Mouse (Mus musculus) gastrocnemius, postnatal 4 days (tissue): ENCODE measurements at regions not wholly inside any gene's neighbourhood (a gene's known extent, or its start where the extent isn't known, plus 50 kb on each side); places are given as distances from the start of the nearest gene placed in this dataset.

Experiments used
- DNase-seq, 2 experiments: peaks; one replicate each; pipeline ENCODE4 v3.0.0; 2021 to 2022; ENCODE audit warnings: low spot score in 2 of 2, mixed read lengths in 2 of 2

DNA sequence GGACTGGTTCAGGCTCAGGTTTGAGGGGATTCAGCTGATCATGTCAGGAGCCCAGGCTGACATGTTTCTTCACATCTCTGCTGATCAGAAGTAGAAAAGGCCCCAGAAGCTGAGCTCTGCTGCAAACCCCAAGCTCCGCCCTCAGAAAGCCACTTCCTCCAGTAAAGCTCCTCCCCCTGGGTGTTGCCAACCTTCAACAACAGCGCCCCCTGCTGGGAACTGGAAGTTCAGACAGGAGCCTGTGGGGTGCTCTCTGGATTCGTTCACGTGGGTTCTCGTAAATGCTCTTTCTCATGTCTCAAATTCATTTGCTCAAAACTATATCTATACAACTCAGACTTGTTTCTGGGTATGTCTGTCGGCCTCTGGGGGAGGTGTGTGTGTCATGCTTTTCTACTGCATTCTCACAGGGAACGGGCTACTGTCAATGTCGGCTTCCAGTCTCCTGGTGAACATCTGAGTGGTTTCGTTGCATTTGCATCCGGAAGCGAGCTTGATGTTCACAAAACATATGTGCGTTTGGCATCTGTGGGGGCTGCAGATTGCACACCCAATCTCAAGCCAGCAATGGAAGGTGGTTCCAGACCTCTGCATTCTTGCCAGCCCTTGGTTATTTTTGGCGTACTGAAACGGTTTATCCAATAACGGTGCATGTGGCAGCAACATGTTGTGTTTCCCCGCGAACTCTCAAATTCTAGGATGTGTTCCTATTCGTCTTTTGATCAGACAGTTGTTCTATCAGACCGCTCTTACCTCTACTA lies 174.3 kb downstream of the Cryba4 start:
- DNase-seq, result peak; percentile 32 to 41

DNA sequence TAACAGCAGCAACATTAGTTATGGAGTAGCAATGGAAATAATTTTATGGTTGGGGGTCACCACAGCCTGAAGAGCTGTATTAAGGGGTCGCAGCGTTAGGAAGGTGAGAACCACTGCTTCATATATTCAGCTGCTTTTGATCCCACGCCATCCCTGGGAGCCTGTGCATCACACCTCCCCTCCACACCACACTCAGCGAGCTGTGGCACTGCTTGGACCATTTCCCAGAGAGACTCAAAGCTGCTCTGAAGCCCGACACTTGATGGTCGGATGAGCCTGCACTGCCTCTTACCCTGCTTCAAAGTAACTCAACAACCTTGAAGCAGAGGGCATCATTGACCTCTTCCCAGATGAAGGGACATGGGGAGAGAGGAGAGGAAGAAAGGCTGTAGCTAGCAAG lies 171.3 kb downstream of the Cryba4 start:
- DNase-seq, result no peak

- peak in 1 of 2 experiments; percentile 48 for DNase-seq
Measured at GRCm38 (mm10) chr5:112091867-112092535, 160.3 kb downstream of the Cryba4 start.

DNA sequence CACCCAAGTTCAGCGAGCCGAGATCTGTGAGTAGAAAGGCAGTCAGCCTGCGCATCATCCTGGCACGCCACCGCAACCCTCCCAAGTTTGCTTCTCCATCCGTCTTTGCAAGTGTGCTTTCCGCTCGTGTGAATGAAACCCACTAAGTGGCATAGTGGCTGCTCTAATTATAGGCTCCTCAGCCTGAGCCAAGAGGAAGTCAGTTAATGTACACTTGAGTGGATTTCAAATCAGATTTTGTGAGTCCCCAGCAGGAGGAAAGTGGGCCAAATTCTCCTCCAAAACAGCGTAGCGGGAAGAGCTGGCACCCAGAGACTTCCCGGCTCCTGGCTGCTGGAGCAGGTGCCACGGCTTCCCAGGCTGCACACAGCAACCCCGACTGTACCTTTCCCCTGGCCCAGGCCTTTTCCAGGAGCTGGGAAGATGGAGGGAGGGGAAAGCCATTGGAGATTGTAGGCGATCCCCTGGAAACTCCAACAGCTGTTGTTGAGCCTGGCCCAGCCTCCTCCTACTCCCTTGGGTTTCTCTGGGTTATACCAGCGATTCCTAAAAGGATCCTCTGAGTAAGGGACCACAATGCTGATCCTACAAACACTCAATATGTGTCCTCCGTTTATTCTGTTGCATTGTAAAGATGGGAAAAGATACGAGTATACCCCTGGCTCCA lies 158.3 kb downstream of the Cryba4 start:
- DNase-seq, result no peak

DNA sequence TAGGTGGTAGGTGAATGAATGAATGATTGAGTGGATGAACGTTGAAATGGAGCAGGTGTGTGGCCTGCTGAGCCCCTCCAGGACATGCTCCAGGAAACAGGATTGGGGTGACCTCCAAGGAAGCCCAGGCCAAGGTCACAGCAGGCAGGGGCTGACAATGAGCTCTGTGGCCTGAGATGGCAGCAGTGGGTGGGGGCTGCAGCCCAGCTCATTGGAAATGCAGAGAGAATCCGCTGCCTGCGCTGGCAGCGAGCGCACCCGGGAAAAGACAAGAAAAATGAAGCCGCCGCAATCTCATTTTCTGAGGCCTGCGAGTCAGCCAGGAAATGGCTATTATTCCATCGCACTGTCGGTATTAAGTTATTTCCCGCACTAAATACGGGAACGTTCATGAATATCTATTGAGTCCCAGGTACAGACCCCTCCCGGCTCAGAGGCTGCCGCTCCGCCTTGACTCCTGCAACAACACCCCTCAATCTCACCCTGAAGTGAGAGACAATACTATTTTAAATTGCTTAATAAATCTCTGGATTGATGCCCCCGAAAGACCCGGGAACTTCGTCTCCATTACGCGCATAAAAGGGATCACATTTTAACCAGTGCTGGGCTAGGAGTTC lies 153.7 kb downstream of the Cryba4 start:
- DNase-seq, result no peak

DNA sequence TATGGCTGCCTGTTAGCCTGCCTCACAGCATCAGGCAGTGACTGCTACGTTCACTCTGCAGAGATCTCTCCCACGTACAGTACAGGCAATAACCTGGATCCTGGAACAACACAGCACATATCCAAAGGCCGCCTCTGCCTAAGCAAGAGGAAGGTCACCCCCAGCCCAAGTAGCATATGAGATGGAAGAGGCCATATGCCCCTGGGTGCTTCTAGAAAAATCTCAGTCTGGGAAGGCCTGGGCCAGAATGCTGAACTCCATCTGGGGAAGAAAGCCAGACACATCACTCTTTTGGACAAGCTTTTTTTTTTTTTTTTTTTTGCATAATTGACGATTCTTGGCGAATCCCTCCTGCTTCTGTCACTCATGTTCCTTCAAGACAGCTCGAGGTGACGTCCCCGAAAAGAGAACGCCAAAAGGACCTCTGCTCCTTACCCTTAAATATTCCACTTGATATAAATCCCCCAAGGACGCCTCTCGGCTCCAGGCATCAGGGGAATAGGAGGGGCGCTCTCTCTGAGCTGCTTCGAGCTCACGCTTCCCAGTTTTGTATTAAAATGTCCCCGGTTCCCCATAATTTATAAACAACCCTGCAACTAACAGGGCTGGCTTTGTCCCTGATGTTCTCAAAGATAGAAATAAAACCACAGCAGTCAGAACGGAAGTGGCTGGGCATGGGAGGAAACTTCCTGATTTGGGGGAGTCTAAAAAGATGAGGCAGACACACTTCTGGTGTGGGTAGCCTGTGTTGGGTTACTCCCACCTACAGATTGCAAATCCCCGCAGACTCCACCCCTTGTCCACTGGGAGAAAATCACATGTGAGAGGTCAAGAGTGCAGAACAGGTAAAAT lies 150.4 kb downstream of the Cryba4 start:
- no peak for DNase-seq

GRCm38 (mm10) chr5:112110306-112110969 lies 141.9 kb downstream of the Cryba4 start:
- DNase-seq, result no peak

DNA sequence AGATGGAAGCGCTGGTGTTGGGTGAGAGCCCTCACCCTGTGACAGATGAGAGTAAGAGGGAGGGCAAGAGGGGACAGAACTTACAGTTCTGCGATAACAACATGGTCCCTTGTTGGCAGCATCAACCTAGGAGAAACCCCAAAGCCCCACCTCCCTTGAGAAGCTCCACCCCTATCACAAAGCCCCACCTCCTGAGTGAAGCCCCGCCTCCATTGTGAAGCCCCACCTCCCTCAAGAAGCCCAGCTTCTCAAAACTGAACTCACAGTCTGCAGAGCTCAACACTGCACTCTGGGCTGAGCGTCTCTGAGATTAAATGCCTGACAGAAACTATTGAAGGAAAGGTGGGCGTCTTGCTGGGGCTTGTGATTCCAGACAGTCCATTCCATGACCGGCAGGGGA lies 131.6 kb downstream of the Cryba4 start:
- DNase-seq, result no peak

DNA sequence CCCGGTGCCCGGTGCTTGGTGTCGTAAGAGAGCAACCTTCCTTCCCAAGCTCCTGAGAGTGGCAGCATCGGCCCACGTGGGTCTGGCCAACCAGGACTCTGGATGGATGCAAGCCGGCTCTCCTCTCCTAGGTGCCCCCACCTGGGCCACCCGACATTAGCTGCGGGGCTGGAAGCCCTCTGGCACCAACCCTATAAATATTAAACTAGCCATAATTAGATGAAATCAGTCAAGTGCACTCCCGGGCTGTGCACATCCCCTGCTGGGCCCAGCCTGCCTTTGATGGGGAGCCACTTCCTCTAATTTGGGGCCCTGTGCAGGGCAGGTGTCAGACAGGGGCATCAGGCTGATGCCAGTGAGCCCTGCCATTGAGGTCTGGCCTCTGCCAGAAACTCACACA lies 130.8 kb downstream of the Cryba4 start:
- no peak for DNase-seq

DNA sequence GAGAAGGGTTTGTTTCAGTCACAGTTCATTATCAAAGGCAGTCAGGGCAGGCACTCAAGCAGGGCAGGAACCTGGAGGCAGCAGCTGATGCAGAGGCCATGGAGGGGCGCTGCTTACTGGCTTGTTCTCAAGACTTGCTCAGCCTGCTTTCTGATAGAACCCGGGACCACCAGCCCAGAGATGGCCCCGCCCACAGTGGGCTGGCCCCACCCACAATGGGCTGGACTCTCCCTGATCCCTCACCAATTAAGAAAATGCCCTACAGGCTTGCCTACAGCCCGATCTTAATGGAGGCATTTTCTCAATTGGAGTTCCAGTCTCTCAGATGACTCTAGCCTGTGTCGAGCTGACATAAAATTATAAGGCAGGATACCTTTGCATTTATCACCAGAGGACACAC lies 129.7 kb downstream of the Cryba4 start:
- no peak for DNase-seq

DNA sequence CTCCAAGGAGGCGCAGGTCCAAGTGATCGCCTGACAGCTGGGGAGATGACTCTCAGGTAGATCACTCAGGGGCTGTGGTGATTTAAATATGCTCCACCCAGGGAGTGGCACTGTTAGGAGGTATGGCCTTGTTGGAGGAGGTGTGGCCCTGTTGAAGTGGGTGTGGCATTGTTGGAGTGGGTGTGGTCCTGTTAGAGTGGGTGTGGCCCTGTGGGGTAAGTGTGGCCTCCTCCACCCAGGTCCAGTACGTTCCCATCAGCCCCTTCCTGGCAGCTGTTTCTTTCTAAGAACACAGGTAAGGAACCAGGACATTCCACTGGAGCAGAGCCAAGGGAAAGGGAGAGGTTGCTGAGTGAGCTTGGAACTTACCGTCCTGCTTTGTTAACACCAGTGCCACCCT lies 125.1 kb downstream of the Cryba4 start:
- no peak for DNase-seq

DNA sequence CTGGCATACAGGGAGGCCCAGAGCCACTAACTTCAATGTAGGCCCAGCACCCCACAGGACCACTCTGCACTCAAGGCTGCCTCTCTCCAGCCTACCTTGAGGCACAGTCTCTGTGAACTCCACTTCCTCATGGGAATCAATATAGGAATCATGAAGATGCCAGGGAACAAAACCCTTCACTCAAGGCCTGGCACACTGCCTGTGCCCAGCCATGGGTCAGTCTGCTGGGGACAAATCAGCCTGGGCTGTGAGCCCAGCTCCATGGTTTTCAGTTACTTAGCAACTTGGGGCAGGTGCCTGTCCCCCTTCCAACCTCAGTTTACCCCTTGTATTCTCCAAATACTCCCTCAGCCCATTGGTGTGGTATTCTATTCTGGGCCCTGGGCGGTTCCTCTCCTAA lies 119.6 kb downstream of the Cryba4 start:
- no peak for DNase-seq

DNA sequence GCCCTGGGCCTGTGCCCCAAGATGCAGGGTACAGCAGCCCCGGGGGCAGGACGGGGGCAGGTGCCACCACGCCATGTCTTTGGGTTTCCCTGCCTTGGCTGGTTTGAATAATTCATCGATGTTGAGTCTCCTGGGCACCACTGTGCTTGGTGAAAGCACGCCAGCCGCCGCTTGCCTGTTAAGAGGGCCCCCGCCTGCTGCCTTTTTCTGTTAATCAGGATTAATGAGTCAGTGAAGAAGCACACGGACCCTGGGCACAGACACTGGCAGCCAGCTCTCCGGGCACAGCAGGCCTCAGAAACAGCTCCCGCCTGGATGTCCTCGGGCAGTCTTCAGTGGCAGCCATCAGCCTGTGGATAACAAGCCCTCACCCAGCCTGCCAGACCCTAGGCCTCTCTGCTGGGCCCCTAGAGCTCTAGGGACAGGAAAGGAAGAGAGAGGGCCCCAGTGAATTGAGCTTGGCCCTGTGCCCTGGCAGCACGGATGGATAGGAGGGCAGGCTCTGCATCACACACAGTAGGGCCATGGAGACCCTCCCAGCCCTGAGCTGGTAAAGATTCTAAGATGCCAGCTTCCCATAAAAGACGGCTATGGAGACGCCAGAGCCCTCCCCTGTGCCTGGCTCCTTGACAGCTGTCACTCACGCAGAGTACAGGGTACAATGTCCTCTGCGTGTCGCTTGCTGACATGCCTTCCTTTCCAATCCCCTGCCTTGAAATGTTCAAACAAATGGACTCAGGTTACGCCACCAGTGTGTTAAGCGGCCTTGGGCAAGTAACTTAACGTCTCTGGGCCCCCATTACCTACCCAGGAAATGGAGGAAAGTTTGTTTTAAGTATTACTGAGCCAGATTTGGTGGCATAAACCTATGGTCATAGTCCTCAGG lies 118.4 kb downstream of the Cryba4 start:
- DNase-seq, result no peak

DNA sequence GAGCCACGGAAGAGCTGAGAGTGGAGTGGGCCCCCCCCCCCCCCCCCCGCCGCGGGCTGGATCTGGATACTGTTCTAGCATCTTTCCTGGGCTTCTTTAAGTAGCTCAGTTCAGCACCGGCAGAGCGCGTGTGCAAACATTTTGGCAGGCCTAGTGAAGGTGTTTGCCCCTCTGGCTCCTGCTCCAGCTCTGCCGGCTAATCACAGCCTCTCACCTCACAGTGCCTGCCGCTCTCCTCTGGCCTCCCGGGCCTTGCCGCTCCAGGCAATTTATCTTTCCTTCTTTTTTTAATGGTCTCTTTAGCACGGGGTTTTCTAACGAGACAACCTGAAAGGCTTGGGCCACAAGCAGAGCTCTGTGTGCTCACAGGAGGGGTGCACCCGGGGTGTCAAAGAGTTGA lies 115.7 kb downstream of the Cryba4 start:
- DNase-seq, result no peak

GRCm38 (mm10) chr5:112138246-112138645 lies 114.1 kb downstream of the Cryba4 start:
- DNase-seq, result no peak

- no peak for DNase-seq
Measured at GRCm38 (mm10) chr5:112142731-112143130, 109.6 kb downstream of the Cryba4 start.

DNA sequence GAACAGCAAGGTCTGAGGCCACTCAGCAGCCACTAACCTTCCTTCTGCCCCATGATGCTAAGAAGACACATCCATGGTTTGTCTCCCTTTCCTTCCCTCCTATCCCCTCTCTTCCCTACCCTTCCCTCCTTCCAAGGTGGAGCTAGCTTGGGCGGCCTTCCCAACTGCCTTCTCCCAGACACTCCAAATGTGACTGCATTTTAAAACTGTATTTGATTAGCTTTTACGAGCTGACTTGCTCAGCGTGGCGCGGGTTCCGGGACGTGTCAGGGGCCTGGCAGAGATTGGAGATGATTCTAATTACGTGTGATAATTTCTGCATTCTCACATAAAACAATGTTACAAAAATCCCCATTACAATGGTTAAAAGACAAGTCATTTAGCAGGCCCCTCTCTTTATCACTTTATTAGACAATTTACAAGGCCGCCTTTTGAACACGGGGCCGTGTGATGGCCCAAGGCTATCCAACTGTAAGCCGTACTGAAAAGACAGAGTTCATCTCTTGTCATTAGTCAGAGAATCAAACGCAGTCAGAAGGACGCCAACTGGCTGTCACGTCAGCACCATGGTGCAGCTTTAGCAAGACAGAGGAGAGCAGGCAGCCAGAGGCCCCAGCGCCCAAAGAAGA lies 108.2 kb downstream of the Cryba4 start:
- no peak for DNase-seq

- DNase-seq, result peak; percentile 77 to 85
Measured at GRCm38 (mm10) chr5:112153675-112154085, 98.6 kb downstream of the Cryba4 start.

GRCm38 (mm10) chr5:112154650-112155049 lies 97.7 kb downstream of the Cryba4 start:
- DNase-seq, result no peak
